Mouse (Mus musculus): ENCODE measurements around the gene Mrps23. TPM values are rescaled to one million over a fixed set of nuclear protein-coding genes. Genes with fewer than 3 reads are reported as not detected.

The Mrps23 gene
- total and polyA plus RNA-seq, 3 experiments = 121 to 314 (median 303) TPM

GRCm38 (mm10) chr11:88213757-88214156 lies 9.6 kb downstream of the Mrps23 start:
- DNase-seq = no peak
- WGBS = 29% methylated on average over 6 of the region's 6 CpGs
- H3K36me3 ChIP-seq (ENCODE audit: control insufficient read depth, insufficient read depth, low read length) = no peaks in the 10 kb centered on the region
- peaks cover 1% of the 10 kb centered on the region; the same call in 1 of the 2 replicates for H3K4me1 ChIP-seq (ENCODE audit: control insufficient read depth, insufficient read depth, low read length)
- H3K27me3 ChIP-seq (ENCODE audit: control insufficient read depth, insufficient read depth, low read length) = no peaks in the 10 kb centered on the region
- H3K9ac ChIP-seq (ENCODE audit: low read depth, low read length) = no peak overlapping the region
- TF ChIP-seq CTCF (IDR thresholded peaks at IDR 0.05) (no peak), EP300 (IDR thresholded peaks at IDR 0.05; ENCODE audit: insufficient read depth, low read depth, low read length) (no peak), POLR2A (IDR thresholded peaks at IDR 0.05; ENCODE audit: insufficient read depth, low read depth, low read length) (no peak)
- no peaks in the 10 kb centered on the region for H3K79me2 ChIP-seq (replicated peaks; ENCODE audit: control insufficient read depth, insufficient read depth, low read length)
- intact Hi-C loops (cut with DNase I) = loop anchor here (10.0 kb wide), 1 partner anchor 741 kb away; the partner anchor contains the start of gene Scpep1
- H3K4me3 ChIP-seq = no peak overlapping the region
- no peak overlapping the region; the same call in 1 of the 2 replicates for H3K27ac ChIP-seq

GRCm38 (mm10) chr11:88214881-88215831 lies 11.0 kb downstream of the Mrps23 start:
- Histone ChIP-seq H3K79me2 (replicated peaks; ENCODE audit: control insufficient read depth, insufficient read depth, low read length) (no peaks in the 10 kb centered on the region), H3K27ac (peak overlapping the region; percentile 90), H3K36me3 (ENCODE audit: control insufficient read depth, insufficient read depth, low read length) (no peaks in the 10 kb centered on the region), H3K27me3 (ENCODE audit: control insufficient read depth, insufficient read depth, low read length) (no peaks in the 10 kb centered on the region), H3K4me1 (ENCODE audit: control insufficient read depth, insufficient read depth, low read length) (peaks cover 1% of the 10 kb centered on the region; the same call in 1 of the 2 replicates), H3K9ac (ENCODE audit: low read depth, low read length) (peak overlapping the region; percentile 60), H3K4me3 (peak overlapping the region; percentile 49)
- TF ChIP-seq CTCF (IDR thresholded peaks at IDR 0.05) = no peak
- peak; percentile 77 for TF ChIP-seq POLR2A (IDR thresholded peaks at IDR 0.05; ENCODE audit: insufficient read depth, low read depth, low read length)
- 0 out of 2 replicates have a peak, but pooled peaks have one; percentile 9 for TF ChIP-seq EP300 (IDR thresholded peaks at IDR 0.05; ENCODE audit: insufficient read depth, low read depth, low read length)
- 28% methylated on average over 21 of the region's 21 CpGs for WGBS
- intact Hi-C loops (cut with DNase I) = loop anchor here (10.0 kb wide), 1 partner anchor 740 kb away; the partner anchor contains the start of gene Scpep1
- DNase-seq = peak; percentile 60 to 77

DNA sequence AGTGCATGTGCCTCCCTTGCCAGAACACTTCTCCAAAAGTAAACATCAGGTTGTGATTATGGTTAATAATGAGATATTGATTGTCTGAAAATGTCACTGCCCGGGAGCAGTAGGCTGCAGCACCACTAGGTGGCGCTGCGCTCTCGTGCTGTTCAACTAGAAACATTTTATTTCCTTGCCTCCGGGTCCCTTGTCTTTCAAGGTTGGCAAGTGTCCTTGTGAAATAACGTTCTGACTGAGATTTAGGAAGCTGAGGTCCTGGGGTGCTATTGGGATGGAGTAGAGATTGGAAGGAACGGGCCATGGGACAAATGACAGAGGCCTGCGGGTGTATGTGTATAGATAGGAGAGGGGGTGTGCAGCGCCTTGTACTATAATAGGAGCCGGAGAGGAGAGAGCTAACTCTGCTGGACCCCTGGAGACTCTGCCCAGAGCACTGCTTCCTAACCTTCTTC lies 12.1 kb downstream of the Mrps23 start:
- peak overlapping the region; percentile 49 for H3K4me3 ChIP-seq
- no peaks in the 10 kb centered on the region for H3K79me2 ChIP-seq (replicated peaks; ENCODE audit: control insufficient read depth, insufficient read depth, low read length)
- WGBS = 19% methylated on average over 10 of the region's 10 CpGs
- no peaks in the 10 kb centered on the region for H3K36me3 ChIP-seq (ENCODE audit: control insufficient read depth, insufficient read depth, low read length)
- peak overlapping the region; percentile 60; the same call in 1 of the 2 replicates for H3K9ac ChIP-seq (ENCODE audit: low read depth, low read length)
- DNase-seq = peak; percentile 57 to 73
- H3K27me3 ChIP-seq (ENCODE audit: control insufficient read depth, insufficient read depth, low read length) = no peaks in the 10 kb centered on the region
- peak overlapping the region; percentile 90 for H3K27ac ChIP-seq
- intact Hi-C loops (cut with DNase I) = loop anchor here (1.0 to 10.0 kb wide), 2 partner anchors 607 to 739 kb away; partner anchors contain the start of gene Scpep1
- TF ChIP-seq EP300 (IDR thresholded peaks at IDR 0.05; ENCODE audit: insufficient read depth, low read depth, low read length) (no peak), CTCF (IDR thresholded peaks at IDR 0.05) (no peak; the same call in none of the 2 replicates), POLR2A (IDR thresholded peaks at IDR 0.05; ENCODE audit: insufficient read depth, low read depth, low read length) (no peak)
- peaks cover 1% of the 10 kb centered on the region; the same call in 1 of the 2 replicates for H3K4me1 ChIP-seq (ENCODE audit: control insufficient read depth, insufficient read depth, low read length)

GRCm38 (mm10) chr11:88218155-88218554 lies 14.0 kb downstream of the Mrps23 start:
- no peak for DNase-seq
- Histone ChIP-seq H3K4me3 (no peak overlapping the region), H3K4me1 (ENCODE audit: control insufficient read depth, insufficient read depth, low read length) (peaks cover 1% of the 10 kb centered on the region; the same call in 1 of the 2 replicates), H3K79me2 (replicated peaks; ENCODE audit: control insufficient read depth, insufficient read depth, low read length) (no peaks in the 10 kb centered on the region), H3K27me3 (ENCODE audit: control insufficient read depth, insufficient read depth, low read length) (no peaks in the 10 kb centered on the region), H3K27ac (no peak overlapping the region), H3K9ac (ENCODE audit: low read depth, low read length) (no peak overlapping the region), H3K36me3 (ENCODE audit: control insufficient read depth, insufficient read depth, low read length) (no peaks in the 10 kb centered on the region)
- WGBS = 55% methylated on average over 6 of the region's 6 CpGs
- TF ChIP-seq EP300 (IDR thresholded peaks at IDR 0.05; ENCODE audit: insufficient read depth, low read depth, low read length) (no peak), POLR2A (IDR thresholded peaks at IDR 0.05; ENCODE audit: insufficient read depth, low read depth, low read length) (no peak), CTCF (IDR thresholded peaks at IDR 0.05) (no peak)
- intact Hi-C loops (cut with DNase I) = loop anchor here (10.0 kb wide), 1 partner anchor 737 kb away; the partner anchor contains the start of gene Scpep1

DNA sequence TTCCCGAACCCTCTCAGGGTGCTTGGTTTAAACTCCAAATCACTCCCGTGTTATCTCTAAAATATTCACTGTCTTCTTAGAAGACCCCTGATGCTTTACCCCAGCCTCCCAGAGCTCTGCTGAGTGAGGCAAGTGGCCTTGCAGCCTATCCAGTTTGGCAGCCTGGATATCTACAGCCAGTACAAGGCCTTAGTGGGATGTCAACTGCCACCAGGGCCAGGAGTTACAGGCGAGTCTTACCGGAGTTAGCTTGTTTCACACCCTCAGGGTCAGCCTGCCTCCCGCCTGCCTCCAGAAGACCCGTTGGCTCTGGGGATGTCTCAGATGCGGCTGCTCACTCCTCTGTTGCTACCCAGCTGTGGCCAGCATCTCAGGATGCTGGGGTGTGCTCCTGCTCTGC lies 14.4 kb downstream of the Mrps23 start:
- no peaks in the 10 kb centered on the region for H3K27me3 ChIP-seq (ENCODE audit: control insufficient read depth, insufficient read depth, low read length)
- no peak for TF ChIP-seq EP300 (IDR thresholded peaks at IDR 0.05; ENCODE audit: insufficient read depth, low read depth, low read length)
- TF ChIP-seq CTCF (IDR thresholded peaks at IDR 0.05) = no peak
- no peak for TF ChIP-seq POLR2A (IDR thresholded peaks at IDR 0.05; ENCODE audit: insufficient read depth, low read depth, low read length)
- no peaks in the 10 kb centered on the region for H3K79me2 ChIP-seq (replicated peaks; ENCODE audit: control insufficient read depth, insufficient read depth, low read length)
- WGBS = 68% methylated on average over 7 of the region's 7 CpGs
- H3K27ac ChIP-seq = no peak overlapping the region
- no peaks in the 10 kb centered on the region for H3K36me3 ChIP-seq (ENCODE audit: control insufficient read depth, insufficient read depth, low read length)
- H3K9ac ChIP-seq (ENCODE audit: low read depth, low read length) = no peak overlapping the region
- H3K4me1 ChIP-seq (ENCODE audit: control insufficient read depth, insufficient read depth, low read length) = peaks cover 1% of the 10 kb centered on the region; the same call in 1 of the 2 replicates
- no peak overlapping the region for H3K4me3 ChIP-seq
- DNase-seq = no peak
- intact Hi-C loops (cut with DNase I) = loop anchor here (10.0 kb wide), 1 partner anchor 736 kb away; the partner anchor contains the start of gene Scpep1
